In genomic region chr10:111165219-111165981, GRCm38 (mm10) we compare ENCODE assay signal across 8 mouse cellular contexts. TPM values are rescaled to one million over a fixed set of nuclear protein-coding genes. Genes with fewer than 3 reads are reported as not detected.
DNase-seq lines count a peak whose midpoint lies in the region; ATAC-seq and TF ChIP-seq lines count a peak whose summit lies in the region.

No protein-coding gene starts in this region.

- peak overlapping the region; percentile 96 to 97 for H3K4me3 ChIP-seq in ES-E14 (ENCODE audit: insufficient read depth in 1 of 2, low read depth in 1 of 2, low read length in 2 of 2, poor library complexity in 1 of 2, severe bottlenecking in 1 of 2)
- H3K4me3 ChIP-seq in brown adipose tissue, adult 24 weeks (ENCODE audit: insufficient read depth, low read depth, low read length): peak overlapping the region; percentile 92
- H3K4me3 ChIP-seq in forebrain, embryonic 12.5 days (replicated peaks): peak overlapping the region; percentile 94
- peak overlapping the region; percentile 94 for H3K4me3 ChIP-seq in megakaryocyte, embryonic 14.5 days (replicated peaks)

- no peaks in the 10 kb centered on the region for H3K36me3 ChIP-seq in ES-E14 (ENCODE audit: control insufficient read depth, insufficient read depth, low read length, poor library complexity, severe bottlenecking)
- H3K36me3 ChIP-seq in forebrain, embryonic 12.5 days (replicated peaks): no peaks in the 10 kb centered on the region
- no peaks in the 10 kb centered on the region for H3K36me3 ChIP-seq in megakaryocyte, embryonic 14.5 days (replicated peaks; ENCODE audit: low read length)

- DNase-seq in ES-E14 (ENCODE audit: low read depth, low spot score): no peak
- DNase-seq in heart, postnatal 4 days: peak; percentile 61
- DNase-seq in left cerebral cortex, postnatal 14 days (ENCODE audit: low spot score in 2 of 2): peak; percentile 38
- peak; percentile 63 for DNase-seq in right cerebral cortex, postnatal 25 days
- peak; percentile 32 to 61 for DNase-seq in urinary bladder, postnatal 4 days (ENCODE audit: low spot score in 2 of 2)

- no peaks in the 10 kb centered on the region for H3K9me3 ChIP-seq in ES-E14 (ENCODE audit: control insufficient read depth, insufficient read depth, low read depth, low read length)
- no peaks in the 10 kb centered on the region for H3K9me3 ChIP-seq in forebrain, embryonic 12.5 days
- H3K9me3 ChIP-seq in megakaryocyte, embryonic 14.5 days: no peaks in the 10 kb centered on the region

- ATAC-seq in forebrain, embryonic 12.5 days (ENCODE audit: low FRiP score): peak; percentile 31

- intact Hi-C loops in left cerebral cortex, postnatal 14 days (cut with DNase I): loop anchor here (5.0 kb wide), 1 partner anchor 58 kb away; no protein-coding TSS in a partner anchor

- in situ Hi-C loops in ES-E14 (cut with MboI; ENCODE audit: low sequenced_read_pairs in 2 of 2, unreplicated experiment in 2 of 2): no loop called here

- under 1% methylated on average over 52 of the region's 52 CpGs for WGBS in forebrain, embryonic 12.5 days

- no peak overlapping the region for H3K27ac ChIP-seq in ES-E14 (ENCODE audit: insufficient read depth, low read depth, low read length, poor library complexity, severe bottlenecking)
- peak overlapping the region; percentile 45 for H3K27ac ChIP-seq in brown adipose tissue, adult 24 weeks (replicated peaks; ENCODE audit: low read depth, low read length)
- peak overlapping the region; percentile 93 for H3K27ac ChIP-seq in forebrain, embryonic 12.5 days

- H3K4me2 ChIP-seq in forebrain, embryonic 12.5 days: peak overlapping the region; percentile 72

- H3K4me1 ChIP-seq in ES-E14 (ENCODE audit: control insufficient read depth in 2 of 2, insufficient read depth in 2 of 2, low read length in 2 of 2, poor library complexity in 1 of 2): peaks cover 0 to 4% of the 10 kb centered on the region in 2 experiments; a peak in 1 of 4 replicates
- H3K4me1 ChIP-seq in brown adipose tissue, adult 24 weeks (ENCODE audit: control insufficient read depth, insufficient read depth, insufficient read length, low read length): 0 out of 2 replicates have a peak, but pooled peaks cover 2% of the 10 kb centered on the region
- peaks cover 9% of the 10 kb centered on the region for H3K4me1 ChIP-seq in forebrain, embryonic 12.5 days
- peaks cover 72% of the 10 kb centered on the region for H3K4me1 ChIP-seq in megakaryocyte, embryonic 14.5 days

- no peaks in the 10 kb centered on the region for H3K27me3 ChIP-seq in forebrain, embryonic 12.5 days
- no peaks in the 10 kb centered on the region for H3K27me3 ChIP-seq in megakaryocyte, embryonic 14.5 days (replicated peaks)

- peak overlapping the region; percentile 90 for H3K9ac ChIP-seq in ES-E14 (ENCODE audit: insufficient read depth, low read depth, low read length, poor library complexity, severe bottlenecking)
- H3K9ac ChIP-seq in forebrain, embryonic 12.5 days: peak overlapping the region; percentile 92

TF ChIP-seq in ES-E14, 5 proteins besides CTCF, POLR2A, EP300 and RAD21:
- TF ChIP-seq ZNF384 (IDR thresholded peaks at IDR 0.05; ENCODE audit: low read depth, low read length) (peak; percentile 80), ZC3H11A (IDR thresholded peaks at IDR 0.05; ENCODE audit: borderline replicate concordance, low read depth, low read length) (no peak)

RNA-seq across cellular contexts. Expression of gene Osbpl8, which starts 0.8 kb away (rescaled TPM):
- total RNA-seq in ES-E14 (2012; rRNA removed): 18.6 and 20.7 TPM in 2 replicates
- polyA plus RNA-seq in brown adipose tissue, adult 24 weeks (2012; ENCODE audit: insufficient read depth, insufficient read length, missing spikeins): 7.5 and 11.5 TPM in 2 replicates
- 18.9 and 20.6 TPM in 2 replicates for polyA plus RNA-seq in forebrain, embryonic 12.5 days (2016; fragmentation: Nextera tagmentation; extraction: Ambion mirVana)
- 10 to 100 TPM; 91.8 to 97.5 TPM for total RNA-seq in heart, postnatal 4 days (2021)
- total RNA-seq in left cerebral cortex, postnatal 14 days (2021): 10 to 100 TPM; 75.1 to 77.7 TPM
- 1.1 and 1.3 TPM in 2 replicates for polyA plus RNA-seq in megakaryocyte, embryonic 14.5 days (2012; ENCODE audit: insufficient read depth, low replicate concordance)
